Mouse (Mus musculus) CH12.LX (cell line): Measurements from ENCODE around the gene 9930111J21Rik2. TPM values are rescaled to one million over a fixed set of nuclear protein-coding genes. Genes with fewer than 3 reads are reported as not detected.
"Not testable (repeated sequence)": the region's sequence is repeated elsewhere in the genome, so short reads cannot be mapped to it uniquely, and the experiment has no call there.

Experiments
- DNase-seq: peaks from one replicate; pipeline ENCODE4 v3.0.0-alpha.2; 2013; ENCODE audit errors: extremely low read depth
- H3K27ac ChIP-seq: 2 replicates; pipeline ENCODE4 v1.5.1; 2012; ENCODE audit warnings: low read depth, mild to moderate bottlenecking, control low read depth, moderate library complexity; ENCODE audit not compliant: insufficient read depth
- H3K27me3 ChIP-seq: replicated peaks from 2 replicates; pipeline ENCODE3; 2012; ENCODE audit warnings: inconsistent platforms
- H3K36me3 ChIP-seq, 2 experiments: replicated peaks in 1 of 2; 2 replicates each; pipeline versions ENCODE3 to v1.6.1; 2012; ENCODE audit warnings: inconsistent platforms in 1 of 2, low read length in 1 of 2, mild to moderate bottlenecking in 1 of 2, mixed read lengths in 1 of 2, moderate library complexity in 1 of 2; ENCODE audit not compliant: control insufficient read depth in 1 of 2, insufficient read depth in 1 of 2
- H3K4me1 ChIP-seq, 2 experiments: 2 replicates each; pipeline ENCODE4 v1.6.1; 2012; ENCODE audit warnings: inconsistent platforms in 1 of 2, moderate library complexity in 1 of 2; ENCODE audit not compliant: insufficient read depth in 2 of 2, control insufficient read depth in 1 of 2
- H3K4me2 ChIP-seq: 2 replicates; pipeline ENCODE4 v1.6.1; 2012; ENCODE audit warnings: low read depth, mild to moderate bottlenecking, control low read depth; ENCODE audit not compliant: poor library complexity, insufficient read depth, severe bottlenecking
- H3K4me3 ChIP-seq, 3 experiments: fragments of 150-350 bp in 1 of 3; sonication (generic) in 1 of 3; replicated peaks in 1 of 3; 2 replicates each; pipeline versions ENCODE3 to v1.5.1; 2011 to 2012; ENCODE audit warnings: low read depth in 2 of 3, low read length in 2 of 3, mild to moderate bottlenecking in 2 of 3, moderate library complexity in 2 of 3, control low read depth in 1 of 3, improper control_type of control experiment in 1 of 3, inconsistent platforms in 1 of 3, mixed read lengths in 1 of 3; ENCODE audit not compliant: poor library complexity in 1 of 3
- H3K79me2 ChIP-seq: replicated peaks from 2 replicates; pipeline ENCODE4 v1.6.1; 2012; ENCODE audit warnings: mild to moderate bottlenecking, moderate library complexity; ENCODE audit not compliant: control insufficient read depth, poor library complexity, insufficient read depth, severe bottlenecking; ENCODE audit errors: extremely low read depth
- H3K9ac ChIP-seq: 2 replicates; pipeline ENCODE4 v1.6.1; 2012; ENCODE audit warnings: low read depth, mild to moderate bottlenecking, control low read depth, moderate library complexity; ENCODE audit not compliant: insufficient read depth
- H3K9me3 ChIP-seq: replicated peaks from 2 replicates; pipeline ENCODE3; 2012; ENCODE audit warnings: low read length, inconsistent platforms, mixed read lengths
- dilution Hi-C: fragments of 300-500 bp; cut with MboI; formaldehyde crosslinking; loops from 2 replicates; pipeline ENCODE4 v1.14.3; 2020; ENCODE audit warnings: low sequenced_read_pairs; ENCODE audit not compliant: extremely low pct_unique_long_range_greater_than_20kb, extremely low pct_ligation_motif_present
- in situ Hi-C: fragments of 300-500 bp; cut with MboI; formaldehyde crosslinking; loops from 3 replicates; pipeline ENCODE4 v1.14.3; 2019; ENCODE audit warnings: low sequenced_read_pairs, low pct_ligation_motif_present, low pct_unique_long_range_greater_than_20kb, mixed read lengths
- polyA plus RNA-seq: library from polyadenylated mRNA; unstranded; fragments of >175 nt; gene quantifications from 2 replicates; pipeline ENCODE4 v1.2.1, GENCODE M21; 2012; ENCODE audit warnings: low read depth; ENCODE audit not compliant: insufficient read length
- total RNA-seq, 2 experiments: library from RNA; depleted of rRNA; stranded (reverse); fragments of 300-350 nt in 1 of 2; fragments of >200 nt in 1 of 2; gene quantifications; 2 replicates each; pipeline ENCODE4 v1.2.3; 2012 to 2014

9930111J21Rik2 gene
- total and polyA plus RNA-seq, 3 experiments: 6.9 to 22.7 (median 18.5) TPM

- in situ Hi-C loops, H3K27me3 ChIP-seq, dilution Hi-C loops, H3K9ac ChIP-seq, H3K9me3 ChIP-seq, H3K4me1 ChIP-seq, H3K36me3 ChIP-seq, DNase-seq, H3K4me2 ChIP-seq, H3K4me3 ChIP-seq, H3K79me2 ChIP-seq, H3K27ac ChIP-seq: not testable (repeated sequence)
These were observed 978 bp downstream of the 9930111J21Rik2 start for GRCm38 (mm10) chr11:49050064-49050463.

- DNase-seq, H3K79me2 ChIP-seq, H3K36me3 ChIP-seq, dilution Hi-C loops, H3K4me3 ChIP-seq, H3K9ac ChIP-seq, H3K4me1 ChIP-seq, H3K4me2 ChIP-seq, in situ Hi-C loops, H3K27me3 ChIP-seq, H3K9me3 ChIP-seq, H3K27ac ChIP-seq: not testable (repeated sequence)
These were observed 39.0 kb downstream of the 9930111J21Rik2 start for GRCm38 (mm10) chr11:49012074-49012473.

GRCm38 (mm10) chr11:49006785-49007184 is 44.3 kb downstream of the 9930111J21Rik2 start:
- H3K27ac ChIP-seq, H3K27me3 ChIP-seq, H3K4me2 ChIP-seq, H3K9me3 ChIP-seq, H3K36me3 ChIP-seq, H3K4me1 ChIP-seq, DNase-seq, dilution Hi-C loops, H3K4me3 ChIP-seq, H3K9ac ChIP-seq, H3K79me2 ChIP-seq, in situ Hi-C loops: not testable (repeated sequence)

GRCm38 (mm10) chr11:49006317-49006716 is 44.7 kb downstream of the 9930111J21Rik2 start:
- H3K4me1 ChIP-seq, dilution Hi-C loops, H3K27me3 ChIP-seq, H3K4me2 ChIP-seq, H3K9ac ChIP-seq, in situ Hi-C loops, H3K9me3 ChIP-seq, H3K36me3 ChIP-seq, H3K27ac ChIP-seq, H3K79me2 ChIP-seq, H3K4me3 ChIP-seq, DNase-seq: not testable (repeated sequence)

- H3K27me3 ChIP-seq, in situ Hi-C loops, H3K4me1 ChIP-seq, H3K4me2 ChIP-seq, dilution Hi-C loops, H3K79me2 ChIP-seq, H3K27ac ChIP-seq, DNase-seq, H3K9ac ChIP-seq, H3K36me3 ChIP-seq, H3K9me3 ChIP-seq, H3K4me3 ChIP-seq: not testable (repeated sequence)
These were observed 50.6 kb downstream of the 9930111J21Rik2 start for GRCm38 (mm10) chr11:49000411-49000810.

GRCm38 (mm10) chr11:48994018-48994417 is 57.0 kb downstream of the 9930111J21Rik2 start, which contains the start of gene Tgtp1:
TSS of gene Tgtp1 (minus strand) at chr11:48994172.
- H3K79me2 ChIP-seq, H3K4me2 ChIP-seq, H3K36me3 ChIP-seq, H3K9ac ChIP-seq, H3K9me3 ChIP-seq, H3K4me3 ChIP-seq, H3K4me1 ChIP-seq, H3K27me3 ChIP-seq, in situ Hi-C loops, H3K27ac ChIP-seq, DNase-seq, dilution Hi-C loops: not testable (repeated sequence)
